Mouse (Mus musculus): ENCODE measurements around the gene Kcnd2. TPM values are rescaled to one million over a fixed set of nuclear protein-coding genes. Genes with fewer than 3 reads are reported as not detected.

Gene Kcnd2
- total RNA-seq, 2 experiments from 2014 or later: 68.3 to 71.9 TPM

DNA sequence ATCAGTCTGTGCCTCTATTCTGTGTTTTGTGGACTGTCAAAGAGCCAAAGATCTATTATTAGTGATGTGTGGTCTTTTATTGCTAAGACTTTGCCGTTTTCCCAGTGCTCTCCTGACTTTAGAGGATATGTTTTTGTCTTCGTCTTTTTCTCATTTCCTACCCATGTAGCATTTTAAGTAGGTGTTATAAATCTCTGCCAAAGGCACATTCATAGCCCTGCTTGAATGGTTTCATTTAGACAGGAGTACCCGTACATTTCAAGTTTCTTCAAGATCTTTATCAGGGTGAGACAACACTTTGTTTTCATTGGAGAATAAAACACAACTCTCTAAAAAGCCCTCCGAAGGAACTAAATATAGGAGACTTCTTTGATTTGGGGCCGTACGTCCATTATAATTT, 355.7 kb downstream of the Kcnd2 start:
- intact Hi-C loops (cut with DNase I): no loop called here
- Histone ChIP-seq H3K4me3 (no peak overlapping the region), H3K27ac (no peak overlapping the region)
- no peak for DNase-seq (ENCODE audit: extremely low spot score in 1 of 2, low spot score in 2 of 2)
- no peak for TF ChIP-seq CTCF (IDR thresholded peaks at IDR 0.05)

- TF ChIP-seq CTCF (IDR thresholded peaks at IDR 0.05): no peak
- H3K4me3 ChIP-seq: no peak overlapping the region
- intact Hi-C loops (cut with DNase I): no loop called here
- DNase-seq (ENCODE audit: extremely low spot score in 1 of 2, low spot score in 2 of 2): no peak
- H3K27ac ChIP-seq: no peak overlapping the region
Measured at GRCm38 (mm10) chr6:21590156-21590555, 374.9 kb downstream of the Kcnd2 start.

- no peak for DNase-seq (ENCODE audit: extremely low spot score in 1 of 2, low spot score in 2 of 2)
- intact Hi-C loops (cut with DNase I): no loop called here
- Histone ChIP-seq H3K4me3 (no peak overlapping the region), H3K27ac (no peak overlapping the region)
- TF ChIP-seq CTCF (IDR thresholded peaks at IDR 0.05): no peak
Measured at GRCm38 (mm10) chr6:21597424-21597823, 382.1 kb downstream of the Kcnd2 start.

DNA sequence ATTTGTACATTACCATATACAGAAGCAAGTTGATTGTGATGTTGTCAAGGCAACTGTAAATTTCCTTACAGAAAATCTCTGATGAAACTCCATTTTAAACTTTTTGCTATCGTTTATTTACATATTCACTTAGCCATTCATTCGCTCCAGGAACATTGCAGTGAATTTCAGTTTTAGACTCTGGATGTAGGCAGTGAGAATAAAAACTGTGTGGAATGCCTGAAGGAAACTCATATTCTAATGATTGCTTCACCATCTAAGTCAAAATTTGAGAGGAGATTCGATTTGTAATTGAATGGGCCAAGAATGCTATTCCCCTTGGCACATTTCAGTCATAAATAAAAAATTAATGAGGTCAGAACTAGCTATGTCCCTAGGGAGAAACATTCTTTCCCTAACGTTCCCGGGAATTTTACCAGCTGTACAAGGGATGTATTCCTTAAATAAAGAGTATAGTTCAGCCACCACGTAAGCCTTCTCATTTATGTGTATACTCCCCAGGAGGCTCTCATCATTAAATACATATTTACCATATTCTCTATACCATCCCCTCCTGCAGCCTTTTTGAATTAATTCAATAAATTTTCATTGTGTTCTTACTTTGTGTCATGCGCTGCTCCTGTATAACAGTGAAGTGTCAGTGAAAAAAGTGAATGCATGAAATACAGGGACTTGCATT, 394.2 kb downstream of the Kcnd2 start:
- Histone ChIP-seq H3K4me3 (no peak overlapping the region), H3K27ac (no peak overlapping the region)
- TF ChIP-seq CTCF (IDR thresholded peaks at IDR 0.05): no peak
- intact Hi-C loops (cut with DNase I): no loop called here
- no peak for DNase-seq (ENCODE audit: extremely low spot score in 1 of 2, low spot score in 2 of 2)

GRCm38 (mm10) chr6:21629989-21630388, 414.7 kb downstream of the Kcnd2 start:
- Histone ChIP-seq H3K27ac (no peak overlapping the region), H3K4me3 (no peak overlapping the region)
- intact Hi-C loops (cut with DNase I): no loop called here
- TF ChIP-seq CTCF (IDR thresholded peaks at IDR 0.05): no peak
- no peak for DNase-seq (ENCODE audit: extremely low spot score in 1 of 2, low spot score in 2 of 2)

DNA sequence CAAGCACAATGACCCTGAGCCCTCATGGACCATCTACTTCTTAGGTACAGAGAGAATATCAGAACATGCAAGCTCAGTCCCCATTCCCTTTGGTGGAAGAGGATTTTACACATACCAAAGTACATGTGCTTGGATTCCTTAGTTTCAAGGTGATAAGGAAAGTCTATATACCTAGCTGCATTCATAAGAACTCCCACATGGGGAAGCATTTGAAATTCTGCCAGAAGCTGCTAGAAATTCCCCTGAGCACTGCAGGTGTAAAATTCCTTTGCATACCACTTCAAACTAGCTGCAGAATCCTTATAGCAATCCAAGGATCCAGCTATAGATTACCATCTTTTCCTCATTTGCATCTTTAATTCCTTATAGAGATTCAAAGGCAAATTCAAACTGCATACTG, 440.4 kb downstream of the Kcnd2 start:
- DNase-seq (ENCODE audit: extremely low spot score in 1 of 2, low spot score in 2 of 2): no peak
- intact Hi-C loops (cut with DNase I): no loop called here
- H3K27ac ChIP-seq: no peak overlapping the region

DNA sequence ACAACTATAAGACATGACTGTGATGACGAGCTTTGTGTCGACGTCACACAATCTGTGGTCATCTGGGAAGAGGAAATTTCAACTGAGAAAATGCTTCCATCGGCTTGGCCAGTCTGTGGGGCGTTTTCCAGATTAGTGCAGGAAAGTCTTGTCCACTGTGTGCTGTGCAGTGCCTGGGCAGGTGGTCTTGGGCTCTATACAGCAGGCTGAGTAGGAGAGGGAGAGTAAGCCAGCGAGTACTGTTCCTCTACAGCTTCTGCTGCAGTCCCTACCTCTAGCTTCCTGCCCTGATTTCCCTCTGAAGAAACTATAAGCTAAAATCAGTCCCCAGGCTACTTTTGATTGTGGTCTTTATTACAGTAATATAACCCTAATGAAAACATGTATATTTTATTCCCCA, 448.8 kb downstream of the Kcnd2 start:
- TF ChIP-seq CTCF (IDR thresholded peaks at IDR 0.05): no peak
- no peak overlapping the region for H3K27ac ChIP-seq
- DNase-seq (ENCODE audit: extremely low spot score in 1 of 2, low spot score in 2 of 2): no peak
- no peak overlapping the region for H3K4me3 ChIP-seq
- intact Hi-C loops (cut with DNase I): no loop called here

More for the DNA sequence above, 440.4 kb downstream of the Kcnd2 start:
- no peak for TF ChIP-seq CTCF (IDR thresholded peaks at IDR 0.05)
- no peak overlapping the region for H3K4me3 ChIP-seq

DNA sequence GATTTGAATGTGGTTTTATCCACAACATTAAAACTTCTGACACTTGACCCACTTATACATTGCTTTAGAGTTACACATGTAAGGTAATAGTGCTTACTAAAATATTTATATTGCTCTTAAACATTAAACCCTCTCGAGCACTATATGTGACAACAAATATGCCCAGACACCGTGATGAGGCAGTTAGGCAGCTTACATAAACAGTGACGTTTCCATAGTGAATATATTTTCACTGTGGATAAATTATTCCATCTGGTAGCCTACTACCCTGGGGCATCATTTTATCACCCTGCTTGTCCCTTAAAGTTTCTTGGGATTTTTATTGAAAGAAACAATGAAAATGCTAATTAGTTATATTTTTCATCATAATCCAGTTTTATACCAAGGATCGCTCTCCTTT, 449.3 kb downstream of the Kcnd2 start:
- Histone ChIP-seq H3K27ac (no peak overlapping the region), H3K4me3 (no peak overlapping the region)
- no peak for TF ChIP-seq CTCF (IDR thresholded peaks at IDR 0.05)
- no peak for DNase-seq (ENCODE audit: extremely low spot score in 1 of 2, low spot score in 2 of 2)
- intact Hi-C loops (cut with DNase I): no loop called here

DNA sequence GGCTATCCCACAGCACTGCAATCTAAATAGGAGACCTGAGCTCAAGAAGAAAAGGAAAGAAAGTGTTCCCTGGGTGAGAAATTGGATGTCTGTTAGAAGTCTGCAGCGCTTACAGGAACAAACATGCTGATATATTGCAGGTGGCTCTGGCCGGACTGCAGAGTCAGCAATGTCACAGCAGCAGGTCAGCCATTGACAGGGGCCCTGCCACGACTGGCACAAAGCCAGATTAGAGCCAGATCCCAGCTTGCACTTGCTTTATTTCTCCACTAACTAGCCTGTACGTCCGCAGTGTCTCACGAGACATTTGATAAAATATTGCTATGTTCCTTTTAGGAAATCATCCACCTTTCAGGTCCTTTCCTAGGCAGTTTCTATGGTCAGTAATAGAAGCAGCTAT, 468.9 kb downstream of the Kcnd2 start:
- intact Hi-C loops (cut with DNase I): no loop called here
- no peak for TF ChIP-seq CTCF (IDR thresholded peaks at IDR 0.05)
- DNase-seq (ENCODE audit: extremely low spot score in 1 of 2, low spot score in 2 of 2): no peak

GRCm38 (mm10) chr6:21686388-21686787, 471.1 kb downstream of the Kcnd2 start:
- Histone ChIP-seq H3K27ac (no peak overlapping the region), H3K4me3 (no peak overlapping the region)
- no peak for DNase-seq (ENCODE audit: extremely low spot score in 1 of 2, low spot score in 2 of 2)
- intact Hi-C loops (cut with DNase I): no loop called here
- TF ChIP-seq CTCF (IDR thresholded peaks at IDR 0.05): no peak

More for the DNA sequence above, 468.9 kb downstream of the Kcnd2 start:
- no peak overlapping the region for H3K4me3 ChIP-seq
- no peak overlapping the region for H3K27ac ChIP-seq

GRCm38 (mm10) chr6:21692861-21693350, 477.6 kb downstream of the Kcnd2 start:
- intact Hi-C loops (cut with DNase I): no loop called here
- no peak for DNase-seq (ENCODE audit: extremely low spot score in 1 of 2, low spot score in 2 of 2)
- no peak overlapping the region for H3K4me3 ChIP-seq
- no peak for TF ChIP-seq CTCF (IDR thresholded peaks at IDR 0.05)
- no peak overlapping the region for H3K27ac ChIP-seq

DNA sequence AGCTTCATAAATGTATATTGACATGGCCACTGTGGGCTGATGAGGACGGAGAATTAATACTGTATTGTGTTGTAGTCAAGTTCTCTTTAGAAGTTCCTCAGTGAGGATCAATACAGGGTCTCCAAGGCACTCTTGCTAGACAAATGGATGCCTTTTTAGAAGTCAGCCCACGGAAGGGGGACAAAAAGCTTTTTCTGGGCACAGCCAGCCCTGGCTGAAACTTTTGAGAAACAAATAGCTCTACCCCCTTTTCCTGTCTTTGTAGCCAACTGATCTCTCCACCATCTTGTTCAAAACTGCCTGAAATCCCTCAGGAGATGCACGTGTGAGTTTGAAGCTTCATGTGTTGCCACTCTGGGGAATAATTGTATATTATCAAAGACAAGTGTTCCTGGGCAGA, 482.3 kb downstream of the Kcnd2 start:
- intact Hi-C loops (cut with DNase I): no loop called here
- no peak overlapping the region for H3K27ac ChIP-seq
- no peak for TF ChIP-seq CTCF (IDR thresholded peaks at IDR 0.05)
- no peak overlapping the region for H3K4me3 ChIP-seq
- DNase-seq (ENCODE audit: extremely low spot score in 1 of 2, low spot score in 2 of 2): no peak

DNA sequence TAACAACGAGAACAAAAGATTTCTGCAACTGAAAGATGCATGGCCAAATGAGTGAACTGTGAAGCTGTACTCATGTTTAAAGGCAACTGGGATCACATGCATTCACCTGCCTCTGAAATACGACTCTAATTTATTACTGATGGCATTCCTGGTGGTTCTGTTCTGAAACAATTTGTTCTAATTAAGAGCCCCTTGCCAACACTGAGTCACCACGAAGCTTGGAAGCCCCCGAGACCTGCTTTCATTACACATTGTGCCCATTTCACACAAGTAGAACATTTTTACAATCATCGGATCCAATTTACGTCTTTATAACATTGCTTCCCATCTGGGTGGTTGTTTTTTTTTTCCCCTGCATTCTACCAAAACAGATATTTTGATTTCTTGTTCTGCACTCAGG, 485.8 kb downstream of the Kcnd2 start:
- DNase-seq (ENCODE audit: extremely low spot score in 1 of 2, low spot score in 2 of 2): no peak
- no peak for TF ChIP-seq CTCF (IDR thresholded peaks at IDR 0.05)
- intact Hi-C loops (cut with DNase I): no loop called here
- no peak overlapping the region for H3K27ac ChIP-seq
- H3K4me3 ChIP-seq: no peak overlapping the region

Data from left cerebral cortex, adult 2 months (tissue).